Mouse (Mus musculus) retina, postnatal 1 day (tissue): ENCODE measurements around the gene Cpn2.

Experiments used
- DNase-seq: peaks from one replicate; pipeline ENCODE4 v3.0.0-alpha.2; 2012

Cpn2 gene

GRCm38 (mm10) chr16:30235577-30235976 lies 31.7 kb downstream of the Cpn2 start:
- DNase-seq = peak; percentile 28

- DNase-seq = no peak
Measured at GRCm38 (mm10) chr16:30234636-30235546, 32.4 kb downstream of the Cpn2 start.

- no peak for DNase-seq
Measured at GRCm38 (mm10) chr16:30234077-30234476, 33.2 kb downstream of the Cpn2 start.

- DNase-seq = no peak
Measured at GRCm38 (mm10) chr16:30231882-30232604, 35.3 kb downstream of the Cpn2 start.

GRCm38 (mm10) chr16:30227352-30227751 lies 39.9 kb downstream of the Cpn2 start:
- no peak for DNase-seq

GRCm38 (mm10) chr16:30221161-30221782 lies 46.0 kb downstream of the Cpn2 start:
- DNase-seq = no peak

- DNase-seq = no peak
Measured at GRCm38 (mm10) chr16:30215811-30216210, 51.5 kb downstream of the Cpn2 start.

GRCm38 (mm10) chr16:30213644-30214043 lies 53.7 kb downstream of the Cpn2 start:
- DNase-seq = no peak

GRCm38 (mm10) chr16:30212035-30212434 lies 55.3 kb downstream of the Cpn2 start:
- no peak for DNase-seq

- DNase-seq = no peak
Measured at GRCm38 (mm10) chr16:30209264-30209663, 58.0 kb downstream of the Cpn2 start.

GRCm38 (mm10) chr16:30207991-30208390 lies 59.3 kb downstream of the Cpn2 start:
- no peak for DNase-seq

- DNase-seq = no peak
Measured at GRCm38 (mm10) chr16:30207111-30207828, 60.0 kb downstream of the Cpn2 start.
